Mouse (Mus musculus): ENCODE data around the gene Kcnk3.
A peak's percentile ranks its signal among the peaks of the same experiment; 100 is the strongest.

Gene Kcnk3

GRCm38 (mm10) chr5:30587681-30588300 is at the start of gene Kcnk3:
Gene Kcnk3 (plus strand): TSS chr5:30588170.
- DNase-seq (ENCODE audit: low read depth) = peak; percentile 23

GRCm38 (mm10) chr5:30545698-30546097 is 42.3 kb upstream of the Kcnk3 start, which contains the start of gene Cib4:
Gene Cib4 (minus strand): TSS chr5:30545836.
- DNase-seq (ENCODE audit: low read depth) = no peak

- DNase-seq (ENCODE audit: low read depth) = no peak
These were observed 39.3 kb upstream of the Kcnk3 start for GRCm38 (mm10) chr5:30548681-30549080.

- no peak for DNase-seq (ENCODE audit: low read depth)
These were observed 37.5 kb upstream of the Kcnk3 start for GRCm38 (mm10) chr5:30550334-30551021.

- no peak for DNase-seq (ENCODE audit: low read depth)
These were observed 36.8 kb upstream of the Kcnk3 start for GRCm38 (mm10) chr5:30551022-30551638.

- no peak for DNase-seq (ENCODE audit: low read depth)
These were observed 36.0 kb upstream of the Kcnk3 start for GRCm38 (mm10) chr5:30552006-30552405.

- DNase-seq (ENCODE audit: low read depth) = no peak
These were observed 34.0 kb upstream of the Kcnk3 start for GRCm38 (mm10) chr5:30553936-30554335.

- no peak for DNase-seq (ENCODE audit: low read depth)
These were observed 33.0 kb upstream of the Kcnk3 start for GRCm38 (mm10) chr5:30554981-30555380.

- no peak for DNase-seq (ENCODE audit: low read depth)
These were observed 31.7 kb upstream of the Kcnk3 start for GRCm38 (mm10) chr5:30556284-30556683.

GRCm38 (mm10) chr5:30559421-30559820 is 28.5 kb upstream of the Kcnk3 start:
- DNase-seq (ENCODE audit: low read depth) = no peak

GRCm38 (mm10) chr5:30559986-30560493 is 27.9 kb upstream of the Kcnk3 start:
- no peak for DNase-seq (ENCODE audit: low read depth)

GRCm38 (mm10) chr5:30568479-30568878 is 19.5 kb upstream of the Kcnk3 start:
- no peak for DNase-seq (ENCODE audit: low read depth)

- DNase-seq (ENCODE audit: low read depth) = no peak
These were observed 16.1 kb upstream of the Kcnk3 start for GRCm38 (mm10) chr5:30571820-30572219.

GRCm38 (mm10) chr5:30574367-30574766 is 13.6 kb upstream of the Kcnk3 start:
- no peak for DNase-seq (ENCODE audit: low read depth)

- no peak for DNase-seq (ENCODE audit: low read depth)
These were observed 11.7 kb upstream of the Kcnk3 start for GRCm38 (mm10) chr5:30576233-30576632.

GRCm38 (mm10) chr5:30577251-30577650 is 10.7 kb upstream of the Kcnk3 start:
- DNase-seq (ENCODE audit: low read depth) = no peak

GRCm38 (mm10) chr5:30577654-30578310 is 10.2 kb upstream of the Kcnk3 start:
- DNase-seq (ENCODE audit: low read depth) = no peak

- DNase-seq (ENCODE audit: low read depth) = no peak
These were observed 9.4 kb upstream of the Kcnk3 start for GRCm38 (mm10) chr5:30578445-30579080.

- DNase-seq (ENCODE audit: low read depth) = no peak
These were observed 7.2 kb upstream of the Kcnk3 start for GRCm38 (mm10) chr5:30580725-30581124.

- no peak for DNase-seq (ENCODE audit: low read depth)
These were observed 6.0 kb upstream of the Kcnk3 start for GRCm38 (mm10) chr5:30582017-30582416.

GRCm38 (mm10) chr5:30586616-30587015 is 1.4 kb upstream of the Kcnk3 start:
- no peak for DNase-seq (ENCODE audit: low read depth)

- DNase-seq (ENCODE audit: low read depth) = no peak
These were observed 869 bp upstream of the Kcnk3 start for GRCm38 (mm10) chr5:30587101-30587500.
